Mouse (Mus musculus): Measurements from ENCODE around the gene Erc2. TPM values are rescaled to one million over a fixed set of nuclear protein-coding genes. Genes with fewer than 3 reads are reported as not detected.

The Erc2 gene
- total and polyA plus RNA-seq, 2 experiments from 2014 or later = 0.11 to 1.7 TPM

- Histone ChIP-seq H3K36me3 (replicated peaks; ENCODE audit: control insufficient read depth, insufficient read depth, low read length) (no peaks in the 10 kb centered on the region), H3K9ac (replicated peaks; ENCODE audit: low read depth, low read length) (no peak overlapping the region), H3K4me3 (ENCODE audit: low read depth, low read length) (no peak overlapping the region), H3K27ac (ENCODE audit: low read depth) (no peak overlapping the region), H3K27me3 (ENCODE audit: control insufficient read depth, insufficient read depth, low read length) (no peaks in the 10 kb centered on the region), H3K9me3 (replicated peaks; ENCODE audit: control insufficient read depth, low read length) (no peaks in the 10 kb centered on the region), H3K4me2 (ENCODE audit: low read depth, low read length) (no peak overlapping the region), H3K4me1 (ENCODE audit: control insufficient read depth, insufficient read depth) (no peaks in the 10 kb centered on the region)
- WGBS = 80% methylated on average over 8 of the region's 8 CpGs
- ATAC-seq (ENCODE audit: insufficient read depth, low read depth) (no peak), DNase-seq (ENCODE audit: low spot score) (no peak)
- TF ChIP-seq EP300 (IDR thresholded peaks at IDR 0.05; ENCODE audit: low read depth) = no peak
Measured at GRCm38 (mm10) chr14:27778503-27778902, 156.3 kb downstream of the Erc2 start.

DNA sequence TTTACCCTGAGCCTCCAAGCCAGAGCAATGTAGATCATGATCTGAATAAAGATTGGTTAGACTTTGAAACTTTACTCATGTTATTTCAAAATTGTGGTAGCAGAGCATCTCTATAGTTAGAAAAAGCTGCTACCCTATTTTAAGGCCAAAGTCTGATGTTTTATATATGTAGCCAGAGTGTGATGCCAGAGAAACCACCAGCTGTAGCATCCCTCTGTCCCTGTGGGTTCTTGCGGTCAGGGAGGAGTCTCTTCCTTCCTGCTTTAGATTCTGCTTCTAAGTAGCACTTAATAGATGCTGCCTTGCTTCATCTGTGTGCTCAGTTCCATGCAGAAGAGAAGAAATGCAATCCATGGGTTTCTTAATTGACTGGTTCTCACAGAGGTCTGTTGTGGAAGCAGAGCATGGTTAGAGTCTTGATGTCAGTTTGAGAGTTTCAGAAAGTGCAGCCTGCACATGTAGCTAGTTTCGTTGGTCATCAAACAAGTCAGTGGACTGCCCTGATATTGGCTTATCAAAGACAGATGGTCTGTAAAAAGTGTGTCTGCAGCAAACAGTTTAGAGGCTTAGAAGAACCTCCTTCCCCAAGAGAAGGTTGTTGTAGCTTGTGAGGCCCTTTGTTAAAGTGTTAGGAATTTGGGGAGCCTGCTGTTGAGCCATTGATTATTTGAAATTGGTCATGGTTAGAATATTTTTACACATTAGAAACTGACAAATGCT lies 156.9 kb downstream of the Erc2 start:
- Histone ChIP-seq H3K9me3 (replicated peaks; ENCODE audit: control insufficient read depth, low read length) (no peaks in the 10 kb centered on the region), H3K27ac (ENCODE audit: low read depth) (no peak overlapping the region), H3K4me1 (ENCODE audit: control insufficient read depth, insufficient read depth) (no peaks in the 10 kb centered on the region), H3K27me3 (ENCODE audit: control insufficient read depth, insufficient read depth, low read length) (no peaks in the 10 kb centered on the region), H3K4me3 (ENCODE audit: low read depth, low read length) (no peak overlapping the region), H3K9ac (replicated peaks; ENCODE audit: low read depth, low read length) (no peak overlapping the region), H3K4me2 (ENCODE audit: low read depth, low read length) (no peak overlapping the region), H3K36me3 (replicated peaks; ENCODE audit: control insufficient read depth, insufficient read depth, low read length) (no peaks in the 10 kb centered on the region)
- no peak for ATAC-seq (ENCODE audit: insufficient read depth, low read depth)
- WGBS = 68% methylated on average over 2 of the region's 2 CpGs
- TF ChIP-seq CTCF (IDR thresholded peaks at IDR 0.05; ENCODE audit: low read depth) (no peak), EP300 (IDR thresholded peaks at IDR 0.05; ENCODE audit: low read depth) (no peak)
- DNase-seq (ENCODE audit: low spot score) = no peak

DNA sequence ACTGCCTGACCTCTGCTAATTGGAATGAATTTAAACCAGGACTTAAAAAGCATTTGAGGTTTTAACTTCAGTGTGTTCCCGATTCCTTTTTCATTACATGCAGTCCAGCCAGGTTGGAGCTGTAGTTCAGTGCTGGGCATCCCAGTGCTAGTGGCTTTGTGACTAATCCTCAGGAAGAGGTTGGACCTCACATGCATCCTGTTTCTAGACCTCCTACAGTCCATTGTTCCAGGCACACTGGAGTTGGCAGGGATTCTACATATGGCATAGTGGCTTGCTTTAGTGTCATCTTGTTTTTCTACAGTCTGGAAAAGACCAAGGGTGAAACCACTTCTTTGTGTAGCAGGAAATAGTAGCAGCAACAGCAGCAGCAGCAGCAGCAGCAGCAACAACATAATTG lies 159.0 kb downstream of the Erc2 start:
- Histone ChIP-seq H3K36me3 (replicated peaks; ENCODE audit: control insufficient read depth, insufficient read depth, low read length) (no peaks in the 10 kb centered on the region), H3K9me3 (replicated peaks; ENCODE audit: control insufficient read depth, low read length) (no peaks in the 10 kb centered on the region), H3K4me1 (ENCODE audit: control insufficient read depth, insufficient read depth) (no peaks in the 10 kb centered on the region), H3K4me2 (ENCODE audit: low read depth, low read length) (no peak overlapping the region), H3K4me3 (ENCODE audit: low read depth, low read length) (no peak overlapping the region), H3K27me3 (ENCODE audit: control insufficient read depth, insufficient read depth, low read length) (no peaks in the 10 kb centered on the region), H3K27ac (ENCODE audit: low read depth) (no peak overlapping the region), H3K9ac (replicated peaks; ENCODE audit: low read depth, low read length) (no peak overlapping the region)
- peak; percentile 54 for DNase-seq (ENCODE audit: low spot score)
- peak; percentile 67; the same call in 1 of the 2 replicates for ATAC-seq (ENCODE audit: insufficient read depth, low read depth)
- WGBS = 68% methylated on average over 1 of the region's 1 CpGs
- TF ChIP-seq EP300 (IDR thresholded peaks at IDR 0.05; ENCODE audit: low read depth) (no peak), CTCF (IDR thresholded peaks at IDR 0.05; ENCODE audit: low read depth) (no peak)

DNA sequence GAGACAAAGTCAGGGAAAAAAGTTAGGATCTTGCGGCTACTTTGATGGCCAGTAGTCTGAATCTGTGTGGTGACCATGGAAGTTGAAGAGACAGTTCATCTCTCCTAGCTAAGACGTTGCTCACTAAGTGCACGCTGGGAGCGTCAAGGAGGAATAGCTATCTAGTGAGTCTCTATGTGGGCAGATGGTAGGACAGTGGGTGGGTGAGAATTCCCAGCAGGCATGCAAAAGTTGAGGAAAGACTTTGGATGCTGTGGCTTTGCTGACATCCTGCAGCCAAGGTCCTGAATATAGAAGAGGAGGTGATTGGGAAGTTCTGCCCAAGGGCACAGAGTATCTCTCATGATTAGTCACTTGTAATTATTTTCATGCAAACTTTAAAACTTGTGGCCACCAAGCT lies 162.6 kb downstream of the Erc2 start:
- Histone ChIP-seq H3K4me3 (ENCODE audit: low read depth, low read length) (no peak overlapping the region), H3K4me1 (ENCODE audit: control insufficient read depth, insufficient read depth) (no peaks in the 10 kb centered on the region), H3K27me3 (ENCODE audit: control insufficient read depth, insufficient read depth, low read length) (no peaks in the 10 kb centered on the region), H3K4me2 (ENCODE audit: low read depth, low read length) (no peak overlapping the region), H3K36me3 (replicated peaks; ENCODE audit: control insufficient read depth, insufficient read depth, low read length) (no peaks in the 10 kb centered on the region), H3K9ac (replicated peaks; ENCODE audit: low read depth, low read length) (no peak overlapping the region), H3K27ac (ENCODE audit: low read depth) (no peak overlapping the region), H3K9me3 (replicated peaks; ENCODE audit: control insufficient read depth, low read length) (no peaks in the 10 kb centered on the region)
- 86% methylated on average over 4 of the region's 4 CpGs for WGBS
- TF ChIP-seq EP300 (IDR thresholded peaks at IDR 0.05; ENCODE audit: low read depth) = no peak
- no peak for TF ChIP-seq CTCF (IDR thresholded peaks at IDR 0.05; ENCODE audit: low read depth)
- DNase-seq (ENCODE audit: low spot score) = no peak
- no peak for ATAC-seq (ENCODE audit: insufficient read depth, low read depth)

DNA sequence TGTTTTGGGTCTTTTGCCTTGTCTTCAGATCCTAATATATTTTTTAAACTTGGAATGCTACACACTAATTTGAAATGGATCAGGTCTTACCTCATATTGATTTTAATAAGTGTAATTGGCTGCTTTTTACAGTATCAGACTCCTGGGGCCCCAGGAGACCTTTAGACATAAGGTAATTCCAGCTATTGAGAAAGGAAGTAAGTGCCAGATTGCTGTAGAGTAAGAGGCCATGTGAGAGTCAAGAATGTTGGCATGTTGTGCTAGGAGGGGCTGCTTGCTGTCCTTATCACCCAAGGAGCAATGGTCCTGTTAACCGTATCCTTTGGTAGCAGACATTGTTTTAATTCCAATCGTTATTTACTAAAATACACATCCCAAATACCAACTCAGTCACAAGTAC lies 163.3 kb downstream of the Erc2 start:
- TF ChIP-seq EP300 (IDR thresholded peaks at IDR 0.05; ENCODE audit: low read depth) = no peak
- TF ChIP-seq CTCF (IDR thresholded peaks at IDR 0.05; ENCODE audit: low read depth) = no peak
- H3K9me3 ChIP-seq (replicated peaks; ENCODE audit: control insufficient read depth, low read length) = no peaks in the 10 kb centered on the region
- H3K4me2 ChIP-seq (ENCODE audit: low read depth, low read length) = no peak overlapping the region
- no peak overlapping the region for H3K9ac ChIP-seq (replicated peaks; ENCODE audit: low read depth, low read length)
- H3K27ac ChIP-seq (ENCODE audit: low read depth) = no peak overlapping the region
- H3K27me3 ChIP-seq (ENCODE audit: control insufficient read depth, insufficient read depth, low read length) = no peaks in the 10 kb centered on the region
- no peak for ATAC-seq (ENCODE audit: insufficient read depth, low read depth)
- 59% methylated on average over 2 of the region's 2 CpGs for WGBS
- H3K36me3 ChIP-seq (replicated peaks; ENCODE audit: control insufficient read depth, insufficient read depth, low read length) = no peaks in the 10 kb centered on the region
- no peaks in the 10 kb centered on the region for H3K4me1 ChIP-seq (ENCODE audit: control insufficient read depth, insufficient read depth)
- DNase-seq (ENCODE audit: low spot score) = no peak
- H3K4me3 ChIP-seq (ENCODE audit: low read depth, low read length) = no peak overlapping the region
